Mouse (Mus musculus) Muller cell, postnatal 12 days (primary cell): ENCODE measurements at regions not wholly inside any gene's neighbourhood (a gene's known extent, or its start where the extent isn't known, plus 50 kb on each side); places are given as distances from the start of the nearest gene placed in this dataset.
"Not testable (repeated sequence)": the region's sequence is repeated elsewhere in the genome, so short reads cannot be mapped to it uniquely, and the experiment has no call there.

Source experiments
- DNase-seq: peaks from one replicate; pipeline ENCODE4 v3.0.0-alpha.2; 2015; ENCODE audit errors: inconsistent ontology term

- DNase-seq = no peak
Observed at GRCm38 (mm10) chr14:8867641-8868040, 201.6 kb upstream of the 4930452B06Rik start.

GRCm38 (mm10) chr14:8851572-8851971 is 185.5 kb upstream of the 4930452B06Rik start:
- no peak for DNase-seq

DNA sequence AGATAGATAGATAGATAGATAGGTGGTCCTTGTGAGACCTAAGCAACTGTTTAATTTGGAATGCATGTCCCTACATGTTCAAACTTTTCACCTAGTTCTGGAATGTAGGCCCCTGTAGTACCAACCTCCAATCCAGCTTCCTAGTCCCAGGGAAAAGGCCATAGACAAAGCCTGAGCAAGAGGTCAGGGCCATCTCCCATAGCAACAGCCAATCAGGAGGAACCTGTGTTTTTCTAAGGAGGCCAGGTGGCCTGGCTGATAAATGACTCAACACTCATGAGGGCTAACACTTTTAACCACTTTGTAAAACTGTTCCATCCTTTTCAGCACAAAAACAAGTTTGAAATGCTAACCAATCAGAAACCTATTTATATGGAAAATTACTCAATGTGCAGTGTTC is 184.2 kb upstream of the 4930452B06Rik start:
- no peak for DNase-seq

DNA sequence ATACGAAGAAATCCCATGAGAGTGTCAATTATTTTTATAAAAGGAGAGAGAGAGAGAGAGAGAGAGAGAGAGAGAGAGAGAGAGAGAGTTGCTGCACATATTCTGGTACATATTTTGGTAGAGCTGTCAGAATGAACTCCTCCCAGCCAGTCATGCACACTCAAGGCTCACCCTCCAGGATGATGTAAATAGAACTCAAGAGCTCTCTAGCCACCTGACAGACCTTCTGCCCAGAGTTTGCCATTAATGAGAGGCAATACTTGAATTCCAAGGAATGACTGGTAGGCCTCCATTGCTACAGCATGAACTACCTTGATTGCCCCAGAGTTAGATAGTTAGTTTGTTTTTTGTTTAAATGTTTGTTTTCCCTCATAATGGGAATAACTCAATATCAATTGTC is 167.5 kb upstream of the 4930452B06Rik start:
- no peak for DNase-seq

GRCm38 (mm10) chr14:8800217-8800616 is 134.2 kb upstream of the 4930452B06Rik start:
- DNase-seq = not testable (repeated sequence)

DNA sequence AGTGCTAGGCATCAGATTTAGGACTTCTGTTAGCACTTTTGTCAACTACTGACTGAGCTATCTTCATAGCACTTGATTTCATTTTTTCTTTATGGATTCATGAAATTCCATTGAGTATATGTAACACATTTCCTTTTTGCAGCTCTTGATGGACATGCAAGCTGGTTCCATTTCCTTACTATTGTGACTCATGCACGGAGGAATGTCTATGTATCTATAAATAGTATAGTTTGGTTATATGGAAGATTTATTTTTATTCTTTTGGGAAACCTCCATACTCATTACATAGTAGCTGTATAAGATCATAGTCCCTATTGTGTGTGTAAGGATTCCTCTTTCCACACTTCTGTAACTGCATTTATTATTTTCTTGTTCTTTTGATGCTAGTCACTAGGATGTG is 123.3 kb upstream of the 4930452B06Rik start:
- DNase-seq = peak; percentile 50

- no peak for DNase-seq
Observed at GRCm38 (mm10) chr14:8760541-8760940, 94.5 kb upstream of the 4930452B06Rik start.

DNA sequence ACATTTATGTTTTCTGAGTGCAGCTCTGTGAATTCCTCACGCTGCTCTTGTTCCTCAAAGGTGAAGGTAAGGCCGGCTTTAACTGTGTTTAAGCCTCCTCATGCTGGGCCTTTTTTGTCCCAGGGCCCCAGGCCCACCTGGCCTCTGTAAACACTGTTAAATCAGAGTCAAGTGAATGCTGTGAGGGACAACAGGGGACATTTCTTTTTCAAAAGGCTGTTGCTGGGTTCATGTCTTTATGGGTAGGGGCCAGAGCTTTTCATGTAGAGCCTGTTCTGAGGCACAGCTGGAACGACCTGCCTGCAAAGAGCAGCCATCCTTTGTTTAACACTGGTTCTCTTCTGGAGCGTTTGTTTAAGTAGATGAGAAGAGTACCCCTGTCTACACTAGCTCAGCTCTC is 70.8 kb upstream of the 4930452B06Rik start:
- no peak for DNase-seq

GRCm38 (mm10) chr14:8733261-8733660 is 67.2 kb upstream of the 4930452B06Rik start:
- DNase-seq = no peak

- no peak for DNase-seq
Observed at GRCm38 (mm10) chr14:8727364-8727763, 61.3 kb upstream of the 4930452B06Rik start.
